Mouse (Mus musculus): ENCODE data around the gene Plekhm2. TPM values are rescaled to one million over a fixed set of nuclear protein-coding genes. Genes with fewer than 3 reads are reported as not detected.

Plekhm2 gene
- polyA plus RNA-seq, 1 experiment from 2014 or later, result 0.91 TPM

DNA sequence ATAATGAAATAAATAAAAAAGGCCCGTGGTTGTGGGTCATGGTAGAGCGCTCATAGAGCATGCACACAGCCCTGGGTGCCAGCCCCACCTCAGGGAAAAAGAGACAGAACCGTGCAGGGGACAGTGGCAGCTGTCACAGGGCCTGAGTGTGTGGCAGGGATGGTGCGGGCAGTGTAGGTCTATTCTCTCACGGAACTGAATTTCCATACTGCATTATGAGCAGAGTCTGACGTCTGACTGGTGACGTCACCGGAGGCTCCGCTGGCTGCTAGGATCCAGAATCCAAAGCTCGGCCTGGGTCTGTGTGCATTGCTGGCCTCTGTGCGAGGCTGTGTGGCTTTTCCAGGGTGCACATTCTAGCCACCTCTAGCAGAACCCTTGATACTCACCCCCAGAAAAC, 3.8 kb downstream of the Plekhm2 start:
- no peaks in the 10 kb centered on the region for H3K27me3 ChIP-seq
- H3K4me3 ChIP-seq (replicated peaks), result no peak overlapping the region
- H3K9ac ChIP-seq, result no peak overlapping the region
- peaks cover 20% of the 10 kb centered on the region; the same call in 1 of the 2 replicates for H3K36me3 ChIP-seq
- WGBS (ENCODE audit: insufficient replicate concordance), result 82% methylated on average over 11 of the region's 11 CpGs
- H3K27ac ChIP-seq, result no peak overlapping the region
- no peak overlapping the region for H3K4me2 ChIP-seq
- DNase-seq (no peak), ATAC-seq (ENCODE audit: low read depth) (no peak)
- no peaks in the 10 kb centered on the region for H3K9me3 ChIP-seq (replicated peaks)
- peaks cover 54% of the 10 kb centered on the region for H3K4me1 ChIP-seq (replicated peaks)

DNA sequence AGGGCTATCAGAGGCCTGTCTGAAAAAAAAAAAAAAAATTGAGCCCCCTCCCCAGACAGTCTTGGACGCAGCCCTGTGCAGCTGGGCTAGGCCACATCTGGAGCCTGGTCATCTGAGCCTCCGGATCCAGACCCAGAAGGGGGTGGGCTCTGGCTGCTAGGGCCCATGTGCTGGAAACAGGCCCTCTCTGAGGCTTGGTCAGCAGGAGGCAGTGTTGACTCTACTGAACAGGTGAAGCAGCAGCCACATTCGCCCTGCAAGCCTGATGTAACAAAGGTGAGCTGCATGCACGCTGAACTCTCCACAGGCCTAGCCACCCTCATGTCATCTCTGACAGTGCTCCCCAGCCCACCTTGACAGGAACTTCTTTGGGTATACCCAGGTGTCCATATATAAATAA, 5.0 kb downstream of the Plekhm2 start:
- Histone ChIP-seq H3K27ac (no peak overlapping the region), H3K36me3 (peaks cover 20% of the 10 kb centered on the region; the same call in 1 of the 2 replicates), H3K4me3 (replicated peaks) (no peak overlapping the region), H3K9me3 (replicated peaks) (no peaks in the 10 kb centered on the region), H3K4me2 (no peak overlapping the region), H3K27me3 (no peaks in the 10 kb centered on the region), H3K9ac (no peak overlapping the region), H3K4me1 (replicated peaks) (peaks cover 52% of the 10 kb centered on the region)
- 72% methylated on average over 4 of the region's 4 CpGs for WGBS (ENCODE audit: insufficient replicate concordance)
- DNase-seq, result no peak
- no peak for ATAC-seq (ENCODE audit: low read depth)

- WGBS (ENCODE audit: insufficient replicate concordance), result 76% methylated on average over 6 of the region's 6 CpGs
- ATAC-seq (ENCODE audit: low read depth) (no peak), DNase-seq (no peak)
- H3K9me3 ChIP-seq (replicated peaks), result no peaks in the 10 kb centered on the region
- no peaks in the 10 kb centered on the region for H3K27me3 ChIP-seq
- peaks cover 23% of the 10 kb centered on the region for H3K36me3 ChIP-seq
- peaks cover 46% of the 10 kb centered on the region for H3K4me1 ChIP-seq (replicated peaks)
- no peak overlapping the region for H3K4me2 ChIP-seq
- H3K4me3 ChIP-seq (replicated peaks), result no peak overlapping the region
- no peak overlapping the region for H3K9ac ChIP-seq
- no peak overlapping the region for H3K27ac ChIP-seq
Observed at GRCm38 (mm10) chr4:141658846-141659484, 5.7 kb downstream of the Plekhm2 start.

DNA sequence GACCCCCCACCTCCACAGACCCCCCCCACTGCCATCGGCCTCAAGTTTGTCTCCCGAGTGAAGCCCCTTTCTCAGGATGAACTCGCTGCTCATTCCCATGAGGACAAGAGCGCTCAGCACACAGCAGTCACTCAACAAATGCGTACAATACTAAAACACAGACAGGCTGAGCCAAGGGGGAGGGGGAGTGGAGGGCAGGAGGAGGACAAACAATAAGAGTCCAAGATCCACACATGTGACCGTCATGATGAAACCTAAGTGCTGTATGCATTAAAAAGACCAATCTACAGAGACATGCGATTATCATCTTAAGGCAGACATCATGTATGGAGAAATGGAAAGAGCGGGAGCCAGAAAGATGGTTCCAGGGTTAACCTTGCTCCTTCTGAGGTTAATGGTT, 7.8 kb downstream of the Plekhm2 start:
- ATAC-seq (ENCODE audit: low read depth), result peak; percentile 30; the same call in 1 of the 2 replicates
- H3K9me3 ChIP-seq (replicated peaks), result no peaks in the 10 kb centered on the region

DNA sequence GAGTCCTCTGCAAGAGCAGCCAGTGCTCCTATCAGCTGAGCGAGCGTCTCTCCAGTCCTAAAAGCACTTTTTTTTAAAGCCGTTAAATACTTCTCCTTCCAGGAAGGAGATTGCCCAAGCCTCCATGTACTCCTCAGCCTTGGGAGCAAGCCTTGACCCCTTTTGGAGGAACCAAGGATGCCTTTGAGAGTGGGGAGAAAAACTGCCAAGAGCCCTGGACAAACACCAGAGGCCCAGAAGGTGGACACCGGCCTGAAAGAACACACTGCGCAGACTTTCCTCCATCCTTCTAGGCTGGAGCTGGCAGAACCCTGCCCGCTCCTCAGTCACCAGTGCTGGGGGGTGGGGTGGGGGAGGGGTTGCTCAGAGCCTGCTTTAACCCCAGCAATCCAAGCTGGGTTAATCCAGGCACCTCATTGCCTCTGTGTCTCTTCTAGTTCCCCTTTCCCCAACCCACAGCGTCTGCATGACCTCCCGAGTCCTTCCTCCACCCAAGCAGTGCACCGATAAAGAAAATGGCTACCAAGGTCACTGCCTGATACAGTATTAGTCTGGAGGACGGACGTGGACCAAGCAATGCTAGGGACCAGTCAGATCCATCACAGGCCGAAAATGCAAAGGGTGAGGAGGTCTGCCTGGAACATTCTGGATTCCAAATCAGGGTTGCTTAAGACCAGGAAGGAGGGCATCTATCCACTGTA, 8.6 kb downstream of the Plekhm2 start:
- H3K9ac ChIP-seq, result no peak overlapping the region
- H3K36me3 ChIP-seq, result peaks cover 32% of the 10 kb centered on the region
- H3K4me1 ChIP-seq (replicated peaks), result peaks cover 31% of the 10 kb centered on the region
- H3K9me3 ChIP-seq (replicated peaks), result no peaks in the 10 kb centered on the region
- no peak for DNase-seq
- no peak overlapping the region for H3K4me2 ChIP-seq
- H3K27me3 ChIP-seq, result no peaks in the 10 kb centered on the region
- no peak overlapping the region for H3K4me3 ChIP-seq (replicated peaks)
- ATAC-seq (ENCODE audit: low read depth), result no peak
- 42% methylated on average over 12 of the region's 12 CpGs for WGBS (ENCODE audit: insufficient replicate concordance)
- H3K27ac ChIP-seq, result no peak overlapping the region

More for the DNA sequence above, 7.8 kb downstream of the Plekhm2 start:
- no peaks in the 10 kb centered on the region for H3K27me3 ChIP-seq
- H3K9ac ChIP-seq, result no peak overlapping the region
- no peak overlapping the region for H3K4me3 ChIP-seq (replicated peaks)
- DNase-seq, result no peak
- peaks cover 34% of the 10 kb centered on the region for H3K36me3 ChIP-seq
- WGBS (ENCODE audit: insufficient replicate concordance), result 81% methylated on average over 8 of the region's 8 CpGs
- no peak overlapping the region for H3K4me2 ChIP-seq
- H3K4me1 ChIP-seq (replicated peaks), result peaks cover 31% of the 10 kb centered on the region
- 0 out of 2 replicates have a peak overlapping the region, but pooled peaks have one; percentile 39 for H3K27ac ChIP-seq

DNA sequence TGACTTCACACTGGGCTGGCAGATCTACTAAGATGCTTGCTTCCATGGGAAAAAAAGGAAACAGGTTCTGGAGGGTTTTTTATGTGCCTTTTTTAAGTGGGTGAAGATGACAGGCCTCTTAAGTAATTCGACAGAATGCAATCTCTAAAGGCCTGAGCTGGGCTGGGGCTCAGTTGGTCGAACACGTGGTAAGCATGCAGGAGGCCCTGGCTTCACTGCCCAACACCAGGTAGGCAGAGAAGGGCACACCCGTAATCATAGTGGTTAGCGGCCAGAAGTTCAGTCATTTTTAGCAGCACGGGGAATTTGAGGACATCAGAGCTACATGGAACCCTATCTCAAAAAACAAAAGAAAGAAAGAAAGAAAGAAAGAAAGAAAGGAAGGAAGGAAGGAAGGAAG, 10.2 kb downstream of the Plekhm2 start:
- Histone ChIP-seq H3K27ac (no peak overlapping the region), H3K36me3 (peaks cover 19% of the 10 kb centered on the region), H3K4me1 (replicated peaks) (peaks cover 31% of the 10 kb centered on the region), H3K9ac (no peak overlapping the region), H3K27me3 (no peaks in the 10 kb centered on the region), H3K4me2 (no peak overlapping the region), H3K4me3 (replicated peaks) (no peak overlapping the region), H3K9me3 (replicated peaks) (no peaks in the 10 kb centered on the region)
- ATAC-seq (ENCODE audit: low read depth) (no peak), DNase-seq (no peak)
- 79% methylated on average over 6 of the region's 6 CpGs for WGBS (ENCODE audit: insufficient replicate concordance)

GRCm38 (mm10) chr4:141653813-141654212, 10.9 kb downstream of the Plekhm2 start:
- Histone ChIP-seq H3K27ac (no peak overlapping the region), H3K4me2 (no peak overlapping the region), H3K4me1 (replicated peaks) (peaks cover 30% of the 10 kb centered on the region), H3K9me3 (replicated peaks) (no peaks in the 10 kb centered on the region), H3K4me3 (replicated peaks) (no peak overlapping the region), H3K27me3 (no peaks in the 10 kb centered on the region), H3K36me3 (peaks cover 22% of the 10 kb centered on the region), H3K9ac (no peak overlapping the region)
- whole genome bisulfite sequencing (ENCODE audit: insufficient replicate concordance), result 84% methylated on average over 13 of the region's 13 CpGs
- DNase-seq, result no peak
- no peak for ATAC-seq (ENCODE audit: low read depth)

DNA sequence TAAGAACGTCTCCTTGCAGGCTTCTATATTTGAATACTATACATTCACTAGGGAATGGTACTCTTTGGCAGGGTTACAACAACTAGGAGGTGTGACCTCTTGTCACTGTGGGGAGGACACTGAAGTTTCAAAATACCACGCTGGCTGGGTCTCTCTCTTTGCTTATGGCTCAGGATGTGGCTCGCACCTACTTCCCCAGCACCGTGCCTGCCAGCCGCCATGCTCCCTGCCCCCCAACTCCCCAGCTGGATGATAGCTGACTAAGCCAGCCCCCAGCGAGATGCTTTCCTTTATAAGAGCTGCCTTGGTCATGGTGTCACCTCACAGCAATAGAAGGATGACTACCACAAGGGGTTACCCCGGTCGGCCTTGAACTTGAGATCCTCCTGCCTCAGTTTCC, 11.7 kb downstream of the Plekhm2 start:
- H3K27ac ChIP-seq, result no peak overlapping the region
- no peak for DNase-seq
- peaks cover 24% of the 10 kb centered on the region for H3K36me3 ChIP-seq
- H3K9me3 ChIP-seq (replicated peaks), result no peaks in the 10 kb centered on the region
- H3K4me1 ChIP-seq (replicated peaks), result peaks cover 23% of the 10 kb centered on the region
- no peak for ATAC-seq (ENCODE audit: low read depth)
- 64% methylated on average over 8 of the region's 8 CpGs for WGBS (ENCODE audit: insufficient replicate concordance)
- H3K27me3 ChIP-seq, result no peaks in the 10 kb centered on the region
- H3K4me3 ChIP-seq (replicated peaks), result no peak overlapping the region
- no peak overlapping the region for H3K4me2 ChIP-seq
- no peak overlapping the region for H3K9ac ChIP-seq

- Histone ChIP-seq H3K4me2 (no peak overlapping the region), H3K9ac (no peak overlapping the region), H3K36me3 (peaks cover 21% of the 10 kb centered on the region), H3K9me3 (replicated peaks) (no peaks in the 10 kb centered on the region), H3K27ac (no peak overlapping the region), H3K27me3 (no peaks in the 10 kb centered on the region), H3K4me1 (replicated peaks) (peaks cover 16% of the 10 kb centered on the region), H3K4me3 (replicated peaks) (no peak overlapping the region)
- ATAC-seq (ENCODE audit: low read depth), result no peak
- 82% methylated on average over 10 of the region's 10 CpGs for WGBS (ENCODE audit: insufficient replicate concordance)
- DNase-seq, result no peak
Observed at GRCm38 (mm10) chr4:141651944-141652343, 12.8 kb downstream of the Plekhm2 start.

DNA sequence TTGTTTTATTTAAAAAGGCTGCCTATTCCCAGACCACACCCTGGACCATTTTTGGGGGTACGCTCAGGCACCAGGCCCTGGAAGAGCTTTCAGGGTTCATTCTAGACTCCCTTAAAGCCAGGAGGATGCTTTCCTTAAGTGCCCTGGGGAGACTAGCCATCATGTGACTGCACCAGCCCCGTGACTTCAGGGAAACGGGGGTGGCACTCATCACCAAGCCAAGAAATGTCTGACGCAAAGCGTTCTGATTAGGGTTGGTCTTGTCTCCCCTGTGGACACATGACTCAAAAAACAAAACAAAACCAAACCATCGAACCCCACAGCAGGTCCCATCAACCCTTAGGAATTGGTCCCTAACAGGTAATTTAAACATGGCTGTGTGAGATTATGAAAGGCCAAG, 13.4 kb downstream of the Plekhm2 start:
- Histone ChIP-seq H3K9me3 (replicated peaks) (no peaks in the 10 kb centered on the region), H3K4me3 (replicated peaks) (no peak overlapping the region), H3K27me3 (no peaks in the 10 kb centered on the region), H3K4me2 (no peak overlapping the region), H3K27ac (no peak overlapping the region), H3K9ac (no peak overlapping the region), H3K4me1 (replicated peaks) (peaks cover 10% of the 10 kb centered on the region), H3K36me3 (peaks cover 21% of the 10 kb centered on the region)
- WGBS (ENCODE audit: insufficient replicate concordance), result 82% methylated on average over 6 of the region's 6 CpGs
- ATAC-seq (ENCODE audit: low read depth), result no peak
- no peak for DNase-seq

- Histone ChIP-seq H3K9me3 (replicated peaks) (no peaks in the 10 kb centered on the region), H3K27me3 (no peaks in the 10 kb centered on the region), H3K27ac (no peak overlapping the region), H3K36me3 (peaks cover 20% of the 10 kb centered on the region), H3K4me3 (replicated peaks) (no peak overlapping the region), H3K4me2 (no peak overlapping the region), H3K4me1 (replicated peaks) (0 out of 2 replicates have a peak, but pooled peaks cover 2% of the 10 kb centered on the region), H3K9ac (no peak overlapping the region)
- DNase-seq, result no peak
- WGBS (ENCODE audit: insufficient replicate concordance), result 77% methylated on average over 6 of the region's 6 CpGs
- no peak for ATAC-seq (ENCODE audit: low read depth)
Observed at GRCm38 (mm10) chr4:141649244-141649643, 15.5 kb downstream of the Plekhm2 start.

- no peaks in the 10 kb centered on the region for H3K27me3 ChIP-seq
- no peaks in the 10 kb centered on the region for H3K9me3 ChIP-seq (replicated peaks)
- H3K36me3 ChIP-seq, result peaks cover 12% of the 10 kb centered on the region; the same call in 1 of the 2 replicates
- 87% methylated on average over 5 of the region's 5 CpGs for WGBS (ENCODE audit: insufficient replicate concordance)
- H3K27ac ChIP-seq, result no peak overlapping the region
- no peak overlapping the region for H3K9ac ChIP-seq
- H3K4me3 ChIP-seq (replicated peaks), result no peak overlapping the region
- H3K4me1 ChIP-seq (replicated peaks), result peaks cover 2% of the 10 kb centered on the region; the same call in 1 of the 2 replicates
- DNase-seq, result no peak
- H3K4me2 ChIP-seq, result no peak overlapping the region
- ATAC-seq (ENCODE audit: low read depth), result no peak
Observed at GRCm38 (mm10) chr4:141648262-141648661, 16.4 kb downstream of the Plekhm2 start.

Measured in liver, embryonic 13.5 days (tissue).